In genomic region chr5:139107815-139108214, GRCm38 (mm10) we compare ENCODE assay signal across 9 mouse cellular contexts. TPM values are rescaled to one million over a fixed set of nuclear protein-coding genes. Genes with fewer than 3 reads are reported as not detected.
DNase-seq lines count a peak whose midpoint lies in the region; ATAC-seq and TF ChIP-seq lines count a peak whose summit lies in the region.
"Had no signal": no experiment of that assay in that cellular context is flagged by ENCODE, and none has a peak within 500 bp of the region (broad histone marks: within the 10 kb centered on the region; RNA-seq: fewer than 3 reads in every experiment).

No protein-coding gene starts in this region.

- H3K36me3 ChIP-seq in intestine, embryonic 16.5 days (ENCODE audit: control insufficient read depth, insufficient read depth, low read length) = peaks cover 5% of the 10 kb centered on the region; the same call in 1 of the 2 replicates
- no peaks in the 10 kb centered on the region for H3K36me3 ChIP-seq in intestine, embryonic 15.5 days
- no peaks in the 10 kb centered on the region for H3K36me3 ChIP-seq in testis, adult 2 months (ENCODE audit: control insufficient read depth, insufficient read depth, low read length)

- TF ChIP-seq CTCF in testis, adult 2 months (IDR thresholded peaks at IDR 0.05; ENCODE audit: control insufficient read depth, insufficient read depth, insufficient replicate concordance, low read depth, low read length) = peak; percentile 41; the same call in 1 of the 2 replicates

- no peak overlapping the region for H3K4me2 ChIP-seq in intestine, embryonic 16.5 days (ENCODE audit: low read depth, low read length)
- H3K4me2 ChIP-seq in intestine, embryonic 15.5 days (replicated peaks) = no peak overlapping the region

- no peak overlapping the region for H3K27ac ChIP-seq in intestine, embryonic 16.5 days (ENCODE audit: low read length)
- H3K27ac ChIP-seq in intestine, embryonic 15.5 days = no peak overlapping the region
- H3K27ac ChIP-seq in testis, adult 2 months (ENCODE audit: control insufficient read depth, insufficient read depth, low read depth, low read length) = no peak overlapping the region
- H3K27ac ChIP-seq: macrophage had no signal

- no peak for ATAC-seq in CD4-positive, CD25-positive, alpha-beta regulatory T cell, adult 4 months
- 0 out of 2 replicates have a peak, but pooled peaks have one; percentile 36 for ATAC-seq in intestine, embryonic 16.5 days
- no peak for ATAC-seq in intestine, embryonic 15.5 days

- no peak overlapping the region for H3K9ac ChIP-seq in intestine, embryonic 16.5 days (ENCODE audit: low read depth, low read length)
- no peak overlapping the region for H3K9ac ChIP-seq in intestine, embryonic 15.5 days

- TF ChIP-seq POLR2A in testis, adult 2 months (IDR thresholded peaks at IDR 0.05; ENCODE audit: control insufficient read depth, low read depth, low read length) = no peak

- H3K4me1 ChIP-seq in intestine, embryonic 16.5 days (ENCODE audit: control insufficient read depth, insufficient read depth, low read length) = no peaks in the 10 kb centered on the region; the same call in 1 of the 2 replicates
- H3K4me1 ChIP-seq in intestine, embryonic 15.5 days (replicated peaks) = 0 out of 2 replicates have a peak, but pooled peaks cover 4% of the 10 kb centered on the region
- H3K4me1 ChIP-seq in testis, adult 2 months (ENCODE audit: control insufficient read depth, insufficient read depth, low read length) = peaks cover 2% of the 10 kb centered on the region; the same call in 1 of the 2 replicates

- 67% methylated on average over 9 of the region's 9 CpGs for WGBS in intestine, embryonic 16.5 days
- WGBS in intestine, embryonic 15.5 days = 69% methylated on average over 9 of the region's 9 CpGs

- no peak overlapping the region for H3K4me3 ChIP-seq in intestine, embryonic 16.5 days (ENCODE audit: low read length)
- no peak overlapping the region for H3K4me3 ChIP-seq in intestine, embryonic 15.5 days (replicated peaks)
- H3K4me3 ChIP-seq in testis, adult 2 months (ENCODE audit: control insufficient read depth, low read depth, low read length) = no peak overlapping the region

- H3K27me3 ChIP-seq in intestine, embryonic 16.5 days (replicated peaks; ENCODE audit: control insufficient read depth, insufficient read depth, low read length) = no peaks in the 10 kb centered on the region
- no peaks in the 10 kb centered on the region for H3K27me3 ChIP-seq in intestine, embryonic 15.5 days (replicated peaks)
- H3K27me3 ChIP-seq in testis, adult 2 months (ENCODE audit: control insufficient read depth, insufficient read depth, low read length) = no peaks in the 10 kb centered on the region

- DNase-seq in CD4-positive, CD25-positive, alpha-beta regulatory T cell, adult 2 months (ENCODE audit: low read depth, low spot score) = peak; percentile 49
- DNase-seq in testis, postnatal 14 days (ENCODE audit: low spot score) = no peak
- DNase-seq in retina, postnatal 1 day = no peak
- no peak for DNase-seq in kidney, adult 11 months

- H3K9me3 ChIP-seq in intestine, embryonic 16.5 days (ENCODE audit: control insufficient read depth, low read length) = no peaks in the 10 kb centered on the region
- H3K9me3 ChIP-seq in intestine, embryonic 15.5 days = no peaks in the 10 kb centered on the region

RNA-seq across cellular contexts. Expression of gene Prkar1b, which starts 42.0 kb away (rescaled TPM):
- 1 to 10 TPM in 1 of 2 experiments, under 1 TPM in 1; 0.98 to 3.1 TPM for polyA plus RNA-seq in CD4-positive, CD25-positive, alpha-beta regulatory T cell, adult 4 months (2017; shearing (Covaris generic))
- polyA plus RNA-seq in intestine, embryonic 16.5 days (2015; fragmentation: Nextera tagmentation; extraction: Ambion mirVana) = 22.7 and 23.6 TPM in 2 replicates
- 25.3 and 26.1 TPM in 2 replicates for polyA plus RNA-seq in intestine, embryonic 15.5 days (2015; fragmentation: Nextera tagmentation; extraction: Ambion mirVana)
- 5.4 and 6.9 TPM in 2 replicates for polyA plus RNA-seq in testis, adult 2 months (2012; rRNA removed)

RNA-seq across cellular contexts. Expression of gene Dnaaf5, which starts 42.2 kb away (rescaled TPM):
- 10 to 100 TPM in 1 of 2 experiments, 1 to 10 TPM in 1; 8.2 to 16.0 TPM for polyA plus RNA-seq in CD4-positive, CD25-positive, alpha-beta regulatory T cell, adult 4 months (2017; shearing (Covaris generic))
- 2.4 and 4.7 TPM in 2 replicates for polyA plus RNA-seq in intestine, embryonic 16.5 days (2015; fragmentation: Nextera tagmentation; extraction: Ambion mirVana)
- 7.0 and 7.5 TPM in 2 replicates for polyA plus RNA-seq in intestine, embryonic 15.5 days (2015; fragmentation: Nextera tagmentation; extraction: Ambion mirVana)
- 35.5 and 40.4 TPM in 2 replicates for polyA plus RNA-seq in testis, adult 2 months (2012; rRNA removed)
